In the genomic region with DNA sequence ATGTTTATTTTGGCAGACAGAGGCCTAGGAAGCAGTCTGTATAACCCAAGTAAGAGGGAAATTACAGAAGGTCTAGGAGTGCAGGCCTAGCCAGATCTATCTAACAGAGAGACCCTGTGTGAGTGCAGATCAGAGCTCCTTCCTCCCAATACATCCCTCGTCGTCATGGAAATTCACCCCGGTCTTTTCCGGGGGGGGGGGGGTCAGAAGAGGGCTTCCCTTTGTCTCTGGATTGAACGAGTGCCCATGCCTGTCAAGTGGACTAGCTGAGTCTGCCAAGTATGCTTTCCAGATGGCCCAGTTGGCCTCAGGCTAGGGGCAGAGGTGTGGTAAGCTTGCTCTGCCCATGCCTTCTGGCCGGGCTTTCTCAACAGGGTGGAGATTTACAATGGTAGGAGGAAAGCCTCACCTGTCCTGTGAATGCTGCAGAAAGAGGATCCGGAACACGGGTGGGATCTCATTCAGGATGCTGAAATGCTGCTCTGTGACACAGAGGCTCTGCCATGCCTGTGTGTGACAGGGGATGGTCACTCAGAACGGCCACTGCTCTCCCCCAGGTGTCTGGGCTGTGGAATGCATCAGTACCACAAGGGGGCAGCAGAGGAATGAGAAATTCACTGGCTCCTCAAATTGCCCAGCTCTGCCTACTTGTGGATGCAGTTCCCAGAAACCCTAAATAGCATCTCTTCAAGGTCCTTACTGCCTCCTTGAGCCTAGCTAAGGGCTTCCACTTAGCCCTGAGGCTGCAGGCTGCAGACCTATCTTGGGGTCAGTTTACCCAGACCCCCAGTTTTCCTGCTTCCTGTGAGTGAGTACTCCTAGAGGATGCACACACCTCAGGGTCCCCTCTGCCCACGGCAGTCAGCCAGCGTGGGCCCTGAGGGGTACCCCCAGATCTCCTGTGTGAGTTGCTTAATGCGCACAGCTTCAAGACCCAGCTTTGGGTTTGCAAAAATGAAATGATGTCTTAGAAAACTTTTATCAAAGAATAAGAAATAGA, we compare ENCODE assay signal across 8 mouse cellular contexts. TPM values are rescaled to one million over a fixed set of nuclear protein-coding genes. Genes with fewer than 3 reads are reported as not detected.
DNase-seq lines count a peak whose midpoint lies in the region; ATAC-seq lines count a peak whose summit lies in the region.
"Had no signal": no experiment of that assay in that cellular context is flagged by ENCODE, and none has a peak within 500 bp of the region (broad histone marks: within the 10 kb centered on the region; RNA-seq: fewer than 3 reads in every experiment).

No protein-coding gene starts in this region.

- WGBS in forebrain, embryonic 11.5 days: 57% methylated on average over 12 of the region's 12 CpGs
- 42% methylated on average over 12 of the region's 12 CpGs for WGBS in hindbrain, embryonic 15.5 days

- no peak overlapping the region for H3K9ac ChIP-seq in forebrain, embryonic 11.5 days (ENCODE audit: low read length)
- no peak overlapping the region for H3K9ac ChIP-seq in hindbrain, embryonic 15.5 days

- peak; percentile 73 for DNase-seq in NIH3T3 (ENCODE audit: low read depth)
- peak; percentile 20 for DNase-seq in c-Kit-negative CD71-positive TER-119-positive erythroid progenitor cells, embryonic 14.5 days (ENCODE audit: low read depth, low spot score)
- DNase-seq in forebrain, embryonic 11.5 days (ENCODE audit: low spot score): peak; percentile 87
- DNase-seq in layer of hippocampus, postnatal 36 days: peak; percentile 54 to 64
- DNase-seq in right cerebral cortex, postnatal 14 days: peak; percentile 69

- peak; percentile 46; the same call in 1 of the 2 replicates for ATAC-seq in forebrain, embryonic 11.5 days (replicated peaks; ENCODE audit: low FRiP score)
- peak; percentile 90 for ATAC-seq in hindbrain, embryonic 15.5 days (ENCODE audit: low FRiP score, low read depth)
- peak; percentile 88 for ATAC-seq in megakaryocyte progenitor cell, adult 5-6 weeks (replicated peaks; ENCODE audit: poor library complexity)

- H3K27me3 ChIP-seq in forebrain, embryonic 11.5 days (ENCODE audit: control insufficient read depth, insufficient read depth, low read length): no peaks in the 10 kb centered on the region
- H3K27me3 ChIP-seq in hindbrain, embryonic 15.5 days: peaks cover 10% of the 10 kb centered on the region

- H3K4me3 ChIP-seq in forebrain, embryonic 11.5 days (ENCODE audit: low read depth, low read length): no peak overlapping the region
- H3K4me3 ChIP-seq in hindbrain, embryonic 15.5 days: no peak overlapping the region
- H3K4me3 ChIP-seq: megakaryocyte, embryonic 14.5 days had no signal

- no peaks in the 10 kb centered on the region for H3K9me3 ChIP-seq in forebrain, embryonic 11.5 days (ENCODE audit: control insufficient read depth, low read length)
- no peaks in the 10 kb centered on the region for H3K9me3 ChIP-seq in hindbrain, embryonic 15.5 days
- H3K9me3 ChIP-seq: megakaryocyte, embryonic 14.5 days had no signal

- no peak overlapping the region for H3K27ac ChIP-seq in forebrain, embryonic 11.5 days (ENCODE audit: low read depth, low read length)
- H3K27ac ChIP-seq in hindbrain, embryonic 15.5 days (replicated peaks): no peak overlapping the region

- no peak overlapping the region for H3K4me2 ChIP-seq in forebrain, embryonic 11.5 days (ENCODE audit: low read depth, low read length, severe bottlenecking)
- no peak overlapping the region for H3K4me2 ChIP-seq in hindbrain, embryonic 15.5 days

- H3K36me3 ChIP-seq in forebrain, embryonic 11.5 days (ENCODE audit: control insufficient read depth, insufficient read depth, low read length): no peaks in the 10 kb centered on the region
- H3K36me3 ChIP-seq in hindbrain, embryonic 15.5 days: no peaks in the 10 kb centered on the region

- H3K4me1 ChIP-seq in forebrain, embryonic 11.5 days (replicated peaks; ENCODE audit: control insufficient read depth, insufficient read depth, low read length): no peaks in the 10 kb centered on the region
- H3K4me1 ChIP-seq in hindbrain, embryonic 15.5 days (replicated peaks): peaks cover 13% of the 10 kb centered on the region

RNA-seq across cellular contexts. Expression of gene Nkx6-2, which starts 33.5 kb away (rescaled TPM):
- polyA plus RNA-seq in forebrain, embryonic 11.5 days (2014; fragmentation: Nextera tagmentation; extraction: Ambion mirVana): 6.4 and 7.2 TPM in 2 replicates
- 9.3 and 10.2 TPM in 2 replicates for polyA plus RNA-seq in hindbrain, embryonic 15.5 days (2015; fragmentation: Nextera tagmentation; extraction: Ambion mirVana)
- total RNA-seq in layer of hippocampus, postnatal 36 days (2021): 1 to 10 TPM; 9.2 to 9.9 TPM
- not detected in 2 replicates for total RNA-seq in megakaryocyte progenitor cell, adult 5-6 weeks (2015)
- total RNA-seq in megakaryocyte progenitor cell, adult 5-6 weeks (2017): not detected in 2 replicates

Comparison
In these comparisons a context has a peak if more than half of its experiments do, and no peak if none do; other contexts are left out.
1. DNase-seq: peak in every context shown above with its lines; median percentile 87 in forebrain, embryonic 11.5 days; 73 in NIH3T3; 69 in right cerebral cortex, postnatal 14 days; 59 in layer of hippocampus, postnatal 36 days; 20 in c-Kit-negative CD71-positive TER-119-positive erythroid progenitor cells, embryonic 14.5 days.
2. RNA of gene Nkx6-2, which starts 33.5 kb away (total RNA-seq): 9.2 to 9.9 TPM in layer of hippocampus, postnatal 36 days; not detected in megakaryocyte progenitor cell, adult 5-6 weeks; every median in the first group is over 10 times any median in the second.
3. Peak in every context shown above with its lines, with median percentiles within 50 percentile points of each other: ATAC-seq.